Mouse (Mus musculus) adrenal gland, postnatal 36 days (tissue): Measurements from ENCODE around the gene Tmem39a. TPM values are rescaled to one million over a fixed set of nuclear protein-coding genes. Genes with fewer than 3 reads are reported as not detected.
A peak's percentile ranks its signal among the peaks of the same experiment; 100 is the strongest.

Experiments used
- DNase-seq, 2 experiments: peaks; one replicate each; pipeline ENCODE4 v3.0.0; 2021; ENCODE audit warnings: mixed read lengths in 1 of 2
- total RNA-seq, 2 experiments: library from RNA; stranded (reverse); gene quantifications; 2 replicates each; pipeline ENCODE4 v1.2.3; 2021

Tmem39a gene
- total RNA-seq, 2 experiments from 2014 or later, result 77.5 to 85.4 TPM

DNA sequence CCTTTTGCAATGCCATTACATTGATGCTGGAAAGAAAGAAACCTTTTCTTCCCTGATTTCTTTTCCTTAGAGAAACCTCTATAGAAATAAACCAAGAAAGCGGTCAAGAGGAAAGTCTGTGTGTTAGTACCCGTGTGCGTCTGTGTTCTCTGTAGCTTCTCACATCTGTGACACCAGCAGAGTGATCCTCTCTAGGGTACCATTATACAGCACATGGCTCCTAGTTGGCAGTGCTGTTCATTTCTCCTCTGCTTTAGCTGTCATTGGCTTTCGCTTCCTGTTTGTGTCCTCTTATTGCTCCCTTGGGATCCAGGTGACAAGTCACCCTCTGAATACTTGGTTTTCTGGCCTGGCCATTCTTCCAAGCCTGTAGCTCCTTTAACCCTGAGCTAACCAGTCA lies 29.1 kb downstream of the Tmem39a start:
- DNase-seq, result no peak

- DNase-seq, result no peak
These were observed 33.0 kb downstream of the Tmem39a start for GRCm38 (mm10) chr16:38591506-38591905.

- DNase-seq, result no peak
These were observed 33.7 kb downstream of the Tmem39a start for GRCm38 (mm10) chr16:38592026-38592678.

GRCm38 (mm10) chr16:38592946-38593345 lies 34.4 kb downstream of the Tmem39a start:
- no peak for DNase-seq

GRCm38 (mm10) chr16:38594435-38594834 lies 35.9 kb downstream of the Tmem39a start:
- no peak for DNase-seq

DNA sequence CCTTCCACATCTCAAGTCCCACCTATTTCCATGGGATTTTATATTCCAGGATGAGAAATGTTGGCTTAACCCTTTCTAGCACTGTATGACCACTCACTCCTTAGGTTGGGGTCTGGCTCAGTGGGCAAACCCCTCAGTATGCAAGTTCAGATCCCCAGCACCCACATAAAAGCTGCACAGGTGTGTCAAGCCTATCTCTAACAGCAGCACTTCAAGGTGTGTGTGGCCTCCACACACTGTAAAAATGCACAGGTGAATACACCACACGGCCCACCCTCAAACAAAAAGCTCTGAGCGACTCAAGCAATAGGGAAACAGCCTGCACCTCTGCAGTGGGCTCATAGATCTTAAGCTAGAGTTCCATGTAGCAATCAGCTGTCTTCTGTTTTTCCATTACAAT lies 37.6 kb downstream of the Tmem39a start:
- no peak for DNase-seq

GRCm38 (mm10) chr16:38596651-38597050 lies 38.2 kb downstream of the Tmem39a start:
- DNase-seq, result peak in 1 of 2 experiments; percentile 22

DNA sequence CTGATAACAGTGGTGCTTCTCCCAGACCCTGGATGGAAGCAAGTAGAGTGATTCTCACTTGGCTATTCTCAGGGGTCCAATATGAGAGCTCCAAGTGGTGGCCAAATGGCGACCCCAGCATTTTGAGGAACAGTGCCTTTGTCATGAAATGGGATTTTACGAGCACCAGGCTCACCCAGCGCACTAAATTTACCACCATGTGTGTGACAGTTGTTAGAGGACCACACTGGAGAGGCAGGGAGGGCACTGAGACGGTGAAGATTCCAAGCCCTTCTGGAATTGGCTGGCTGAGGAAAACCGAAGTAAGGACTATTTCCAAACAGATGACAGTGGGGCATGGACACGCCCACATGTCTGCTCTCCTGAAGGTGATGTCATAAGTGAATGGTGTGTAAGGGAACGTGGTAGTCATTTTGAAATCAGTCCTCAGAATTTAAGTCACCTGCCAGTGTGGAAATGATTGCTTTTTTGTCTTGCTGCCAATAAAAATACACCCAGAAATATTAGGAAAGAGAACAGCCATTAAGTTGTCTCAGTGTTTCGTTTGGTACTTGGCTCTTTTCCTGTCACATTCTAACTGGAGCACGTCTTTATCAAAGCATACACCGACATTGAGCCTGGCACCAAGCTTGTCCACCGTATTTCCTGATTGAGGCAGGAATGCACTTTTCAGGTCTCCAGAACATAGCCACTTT lies 40.6 kb downstream of the Tmem39a start:
- no peak for DNase-seq

DNA sequence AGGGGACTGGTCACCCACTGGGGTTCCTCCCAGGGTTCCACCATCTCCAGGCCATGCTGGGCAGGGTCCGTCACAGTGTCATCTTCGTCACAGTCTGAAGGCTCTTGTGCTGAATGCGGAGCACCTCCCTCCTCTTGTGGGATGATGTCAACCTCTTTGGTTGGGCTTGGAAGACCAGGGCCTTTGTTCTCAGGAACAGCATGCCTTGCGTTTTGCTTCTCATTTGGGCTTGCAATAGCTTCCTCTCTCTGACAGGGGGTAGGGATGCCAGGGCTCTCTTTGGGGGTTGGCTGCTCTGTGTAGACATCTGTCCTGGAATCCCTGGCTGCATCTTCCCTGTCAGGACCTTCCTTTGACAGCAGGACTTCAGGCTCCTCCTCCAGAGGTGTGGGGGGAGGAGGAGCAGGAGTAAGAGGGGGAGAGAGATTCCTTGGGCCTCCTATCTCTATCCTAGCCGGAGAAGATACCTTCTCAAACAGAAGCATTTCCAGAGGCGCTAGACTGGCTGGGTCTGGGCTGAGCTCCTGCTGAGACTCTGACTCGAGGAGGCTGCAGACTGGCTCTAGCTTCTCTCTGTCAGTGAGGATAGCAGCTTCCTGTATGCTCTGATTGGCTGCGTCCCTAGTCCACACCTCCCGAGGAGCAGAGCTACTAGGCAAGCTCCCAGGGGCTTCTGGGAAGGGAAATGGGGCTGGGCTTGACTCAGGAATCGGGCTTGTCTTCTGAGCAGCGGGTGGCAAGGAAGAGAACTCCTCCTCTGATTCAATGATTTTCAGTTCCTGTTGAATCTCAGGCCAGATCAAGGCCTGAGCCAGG lies 44.7 kb downstream of the Tmem39a start:
- DNase-seq, result peak in 1 of 2 experiments; percentile 18

GRCm38 (mm10) chr16:38606509-38606908 lies 48.0 kb downstream of the Tmem39a start:
- DNase-seq, result no peak

DNA sequence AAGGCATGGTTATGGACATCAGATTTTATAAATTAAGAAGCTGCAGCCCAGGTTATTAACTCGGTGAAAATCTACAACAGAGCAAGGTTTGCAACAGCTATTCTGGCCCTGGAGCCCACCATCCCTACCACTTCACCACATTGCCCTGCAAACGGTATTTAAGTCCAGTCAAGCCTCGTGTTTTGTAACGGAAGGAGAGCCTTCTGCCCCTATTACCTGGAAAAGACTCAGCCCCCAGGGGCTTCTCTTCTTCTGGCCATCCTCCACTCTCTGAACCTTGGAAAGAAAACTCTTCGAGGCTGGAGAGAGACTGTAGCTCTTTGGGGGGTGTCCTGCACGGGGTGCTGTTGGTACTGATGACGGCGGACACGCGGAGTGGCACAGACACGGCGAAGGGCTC lies 50.2 kb downstream of the Tmem39a start:
- DNase-seq, result no peak

DNA sequence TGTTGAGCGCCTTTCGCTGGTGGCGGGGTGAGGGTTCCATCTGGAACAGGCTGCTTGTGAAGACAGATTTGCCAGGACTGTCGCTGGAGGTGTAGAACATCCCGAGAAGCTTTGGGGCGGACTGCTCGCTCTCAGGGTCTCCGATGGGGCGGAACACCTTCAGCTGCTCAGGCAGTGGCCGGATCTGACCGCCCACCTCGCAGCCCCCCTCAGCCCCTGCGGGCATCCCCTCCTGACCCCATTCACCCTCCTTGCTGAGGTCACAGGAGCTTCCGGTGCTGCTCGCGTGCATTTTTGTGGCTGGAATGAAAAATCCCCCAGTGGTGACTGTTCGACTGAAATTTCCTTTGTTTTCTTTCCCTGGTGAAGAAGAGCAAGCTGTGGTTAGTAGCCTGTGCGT lies 50.6 kb downstream of the Tmem39a start:
- no peak for DNase-seq

GRCm38 (mm10) chr16:38612646-38613045 lies 54.1 kb downstream of the Tmem39a start:
- DNase-seq, result no peak

DNA sequence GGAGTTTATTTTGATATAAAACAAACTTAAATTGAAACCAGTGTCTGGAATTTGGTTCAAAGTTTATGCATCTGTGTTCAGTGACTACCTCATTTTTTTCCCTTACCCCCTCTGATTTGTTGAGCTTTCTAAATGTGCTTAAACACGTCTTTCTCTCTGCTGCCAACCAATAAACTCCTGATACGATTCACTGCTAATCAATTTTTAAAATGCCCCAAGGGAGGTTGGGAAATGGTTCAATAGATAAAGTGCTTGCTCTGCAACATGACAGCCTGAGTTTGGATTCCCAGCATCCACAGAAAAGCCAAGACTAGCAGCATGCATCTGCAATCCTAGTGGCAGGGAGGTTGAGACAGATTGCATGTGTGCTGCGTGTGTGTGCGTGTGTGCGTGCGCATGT lies 55.1 kb downstream of the Tmem39a start:
- DNase-seq, result no peak

DNA sequence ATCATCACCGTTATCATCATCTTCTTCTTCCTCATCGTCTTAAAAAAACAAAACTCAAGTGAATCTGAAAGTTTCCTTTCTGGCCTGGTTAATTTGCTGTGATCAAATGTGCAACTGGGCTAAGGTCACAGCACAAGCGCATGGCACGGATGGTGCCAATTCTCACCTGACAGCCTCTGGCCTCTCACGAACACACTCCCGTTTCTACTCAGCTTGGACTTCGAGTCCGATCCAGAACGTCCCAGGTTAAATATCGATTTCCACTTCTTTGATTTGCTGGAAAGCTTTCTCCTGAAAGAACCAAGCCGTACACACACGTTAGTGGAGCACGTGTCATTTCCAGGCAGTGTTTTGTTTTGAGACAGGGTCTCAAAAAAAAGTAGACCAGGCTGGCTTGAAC lies 59.5 kb downstream of the Tmem39a start:
- DNase-seq, result no peak

- peak; percentile 73 to 87 for DNase-seq
These were observed 60.6 kb downstream of the Tmem39a start for GRCm38 (mm10) chr16:38619054-38619453.

GRCm38 (mm10) chr16:38620696-38621450 lies 62.4 kb downstream of the Tmem39a start:
- DNase-seq, result peak; percentile 55 to 68

DNA sequence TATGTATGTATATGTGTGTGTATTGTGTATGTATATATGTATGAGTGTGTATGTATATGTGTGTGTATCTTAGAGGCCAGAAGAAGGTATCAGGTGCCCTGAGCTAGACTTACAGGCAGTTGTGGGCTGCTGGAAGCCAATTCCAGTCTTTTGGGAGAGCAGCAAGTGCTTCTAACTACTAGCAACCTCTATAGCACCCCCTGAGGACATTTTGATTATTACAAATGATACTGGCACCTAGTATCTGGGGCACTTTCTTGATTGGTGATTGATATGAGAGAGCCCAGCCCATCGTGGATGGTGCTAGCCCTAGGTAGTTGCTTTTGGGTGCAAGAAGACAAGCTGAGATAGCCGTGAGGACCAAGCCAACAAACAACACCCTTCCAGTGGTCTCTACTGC lies 63.8 kb downstream of the Tmem39a start:
- DNase-seq, result no peak

GRCm38 (mm10) chr16:38624303-38624702 lies 65.8 kb downstream of the Tmem39a start:
- no peak for DNase-seq

GRCm38 (mm10) chr16:38625411-38625810 lies 66.9 kb downstream of the Tmem39a start:
- no peak for DNase-seq

- DNase-seq, result peak; percentile 55 to 77
These were observed 67.4 kb downstream of the Tmem39a start for GRCm38 (mm10) chr16:38625811-38626369.

GRCm38 (mm10) chr16:38632147-38632546 lies 73.6 kb downstream of the Tmem39a start:
- DNase-seq, result peak; percentile 78 to 86
